Mouse (Mus musculus): ENCODE measurements around the gene Gm17359.

The Gm17359 gene

GRCm38 (mm10) chr3:79336044-79336766 lies at the start of gene Gm17359:
TSS of gene Gm17359 (plus strand) at chr3:79336661.
- in situ Hi-C loops (cut with MboI; ENCODE audit: low pct_unique_long_range_greater_than_20kb in 1 of 2, low sequenced_read_pairs in 2 of 2, unreplicated experiment in 1 of 2) = no loop called here

GRCm38 (mm10) chr3:79287108-79287576 lies 49.3 kb upstream of the Gm17359 start:
- in situ Hi-C loops (cut with MboI; ENCODE audit: low pct_unique_long_range_greater_than_20kb in 1 of 2, low sequenced_read_pairs in 2 of 2, unreplicated experiment in 1 of 2) = no loop called here

GRCm38 (mm10) chr3:79287699-79288458 lies 48.6 kb upstream of the Gm17359 start:
- in situ Hi-C loops (cut with MboI; ENCODE audit: low pct_unique_long_range_greater_than_20kb in 1 of 2, low sequenced_read_pairs in 2 of 2, unreplicated experiment in 1 of 2) = no loop called here

- in situ Hi-C loops (cut with MboI; ENCODE audit: low pct_unique_long_range_greater_than_20kb in 1 of 2, low sequenced_read_pairs in 2 of 2, unreplicated experiment in 1 of 2) = no loop called here
These were observed 47.4 kb upstream of the Gm17359 start for GRCm38 (mm10) chr3:79289050-79289449.

GRCm38 (mm10) chr3:79293023-79293422 lies 43.4 kb upstream of the Gm17359 start:
- in situ Hi-C loops (cut with MboI; ENCODE audit: low pct_unique_long_range_greater_than_20kb in 1 of 2, low sequenced_read_pairs in 2 of 2, unreplicated experiment in 1 of 2) = no loop called here

GRCm38 (mm10) chr3:79294701-79295100 lies 41.8 kb upstream of the Gm17359 start:
- in situ Hi-C loops (cut with MboI; ENCODE audit: low pct_unique_long_range_greater_than_20kb in 1 of 2, low sequenced_read_pairs in 2 of 2, unreplicated experiment in 1 of 2) = no loop called here

- in situ Hi-C loops (cut with MboI; ENCODE audit: low pct_unique_long_range_greater_than_20kb in 1 of 2, low sequenced_read_pairs in 2 of 2, unreplicated experiment in 1 of 2) = no loop called here
These were observed 40.4 kb upstream of the Gm17359 start for GRCm38 (mm10) chr3:79296049-79296448.

GRCm38 (mm10) chr3:79296586-79296985 lies 39.9 kb upstream of the Gm17359 start:
- in situ Hi-C loops (cut with MboI; ENCODE audit: low pct_unique_long_range_greater_than_20kb in 1 of 2, low sequenced_read_pairs in 2 of 2, unreplicated experiment in 1 of 2) = no loop called here

- in situ Hi-C loops (cut with MboI; ENCODE audit: low pct_unique_long_range_greater_than_20kb in 1 of 2, low sequenced_read_pairs in 2 of 2, unreplicated experiment in 1 of 2) = no loop called here
These were observed 39.2 kb upstream of the Gm17359 start for GRCm38 (mm10) chr3:79297281-79297680.

GRCm38 (mm10) chr3:79299401-79299800 lies 37.1 kb upstream of the Gm17359 start:
- in situ Hi-C loops (cut with MboI; ENCODE audit: low pct_unique_long_range_greater_than_20kb in 1 of 2, low sequenced_read_pairs in 2 of 2, unreplicated experiment in 1 of 2) = no loop called here

GRCm38 (mm10) chr3:79308605-79309004 lies 27.9 kb upstream of the Gm17359 start:
- in situ Hi-C loops (cut with MboI; ENCODE audit: low pct_unique_long_range_greater_than_20kb in 1 of 2, low sequenced_read_pairs in 2 of 2, unreplicated experiment in 1 of 2) = no loop called here

- in situ Hi-C loops (cut with MboI; ENCODE audit: low pct_unique_long_range_greater_than_20kb in 1 of 2, low sequenced_read_pairs in 2 of 2, unreplicated experiment in 1 of 2) = no loop called here
These were observed 26.3 kb upstream of the Gm17359 start for GRCm38 (mm10) chr3:79310184-79310583.

GRCm38 (mm10) chr3:79311895-79312294 lies 24.6 kb upstream of the Gm17359 start:
- in situ Hi-C loops (cut with MboI; ENCODE audit: low pct_unique_long_range_greater_than_20kb in 1 of 2, low sequenced_read_pairs in 2 of 2, unreplicated experiment in 1 of 2) = no loop called here

GRCm38 (mm10) chr3:79314006-79314698 lies 22.3 kb upstream of the Gm17359 start:
- in situ Hi-C loops (cut with MboI; ENCODE audit: low pct_unique_long_range_greater_than_20kb in 1 of 2, low sequenced_read_pairs in 2 of 2, unreplicated experiment in 1 of 2) = no loop called here

- in situ Hi-C loops (cut with MboI; ENCODE audit: low pct_unique_long_range_greater_than_20kb in 1 of 2, low sequenced_read_pairs in 2 of 2, unreplicated experiment in 1 of 2) = no loop called here
These were observed 11.5 kb upstream of the Gm17359 start for GRCm38 (mm10) chr3:79324697-79325526.

- in situ Hi-C loops (cut with MboI; ENCODE audit: low pct_unique_long_range_greater_than_20kb in 1 of 2, low sequenced_read_pairs in 2 of 2, unreplicated experiment in 1 of 2) = no loop called here
These were observed 6.7 kb upstream of the Gm17359 start for GRCm38 (mm10) chr3:79329691-79330315.

GRCm38 (mm10) chr3:79333051-79333450 lies 3.4 kb upstream of the Gm17359 start:
- in situ Hi-C loops (cut with MboI; ENCODE audit: low pct_unique_long_range_greater_than_20kb in 1 of 2, low sequenced_read_pairs in 2 of 2, unreplicated experiment in 1 of 2) = no loop called here

GRCm38 (mm10) chr3:79333643-79334200 lies 2.7 kb upstream of the Gm17359 start:
- in situ Hi-C loops (cut with MboI; ENCODE audit: low pct_unique_long_range_greater_than_20kb in 1 of 2, low sequenced_read_pairs in 2 of 2, unreplicated experiment in 1 of 2) = no loop called here

All from mouse embryonic stem cell (cell line).